Mouse (Mus musculus) heart, adult 8-10 months (tissue): ENCODE results near the gene Mllt1. TPM values are rescaled to one million over a fixed set of nuclear protein-coding genes. Genes with fewer than 3 reads are reported as not detected.
"Not testable (repeated sequence)": the region's sequence is repeated elsewhere in the genome, so short reads cannot be mapped to it uniquely, and the experiment has no call there.

ENCODE experiments used
- DNase-seq: peaks from one replicate; pipeline ENCODE4 v3.0.0; 2022; ENCODE audit warnings: low spot score
- total RNA-seq, 4 experiments: library from RNA; stranded (reverse); gene quantifications; 2 replicates each; pipeline ENCODE4 v1.2.4; 2022

Mllt1 gene
- total RNA-seq, 4 experiments from 2014 or later, result 23.3 to 26.9 (median 26.4) TPM

GRCm38 (mm10) chr17:56934545-56935330, 477 bp downstream of the Mllt1 start:
- DNase-seq, result peak; percentile 19

GRCm38 (mm10) chr17:56933395-56933794, 1.8 kb downstream of the Mllt1 start:
- DNase-seq, result no peak

- no peak for DNase-seq
These were observed 5.2 kb downstream of the Mllt1 start for GRCm38 (mm10) chr17:56930026-56930425.

- DNase-seq, result no peak
These were observed 5.7 kb downstream of the Mllt1 start for GRCm38 (mm10) chr17:56929530-56929929.

GRCm38 (mm10) chr17:56929101-56929500, 6.1 kb downstream of the Mllt1 start:
- no peak for DNase-seq

- no peak for DNase-seq
These were observed 9.2 kb downstream of the Mllt1 start for GRCm38 (mm10) chr17:56925998-56926397.

- DNase-seq, result no peak
These were observed 15.5 kb downstream of the Mllt1 start for GRCm38 (mm10) chr17:56919725-56920124.

- DNase-seq, result no peak
These were observed 18.0 kb downstream of the Mllt1 start for GRCm38 (mm10) chr17:56917166-56917565.

- no peak for DNase-seq
These were observed 21.8 kb downstream of the Mllt1 start for GRCm38 (mm10) chr17:56913444-56913843.

GRCm38 (mm10) chr17:56913023-56913422, 22.2 kb downstream of the Mllt1 start:
- no peak for DNase-seq

GRCm38 (mm10) chr17:56909764-56910163, 25.5 kb downstream of the Mllt1 start:
- not testable (repeated sequence) for DNase-seq

- DNase-seq, result peak; percentile 19
These were observed 27.3 kb downstream of the Mllt1 start for GRCm38 (mm10) chr17:56907887-56908286.

- DNase-seq, result no peak
These were observed 28.1 kb downstream of the Mllt1 start for GRCm38 (mm10) chr17:56907096-56907495.

- DNase-seq, result no peak
These were observed 29.0 kb downstream of the Mllt1 start for GRCm38 (mm10) chr17:56906166-56906565.

GRCm38 (mm10) chr17:56902698-56903097, 32.5 kb downstream of the Mllt1 start:
- DNase-seq, result no peak

GRCm38 (mm10) chr17:56897630-56898195, 37.5 kb downstream of the Mllt1 start:
- peak; percentile 71 for DNase-seq

- DNase-seq, result no peak
These were observed 38.6 kb downstream of the Mllt1 start for GRCm38 (mm10) chr17:56896513-56897129.

- DNase-seq, result no peak
These were observed 39.8 kb downstream of the Mllt1 start for GRCm38 (mm10) chr17:56895368-56895918.

GRCm38 (mm10) chr17:56890018-56890417, 45.2 kb downstream of the Mllt1 start:
- no peak for DNase-seq

GRCm38 (mm10) chr17:56888050-56888449, 47.2 kb downstream of the Mllt1 start:
- DNase-seq, result no peak

GRCm38 (mm10) chr17:56884809-56885208, 50.4 kb downstream of the Mllt1 start:
- no peak for DNase-seq

GRCm38 (mm10) chr17:56884331-56884730, 50.9 kb downstream of the Mllt1 start:
- no peak for DNase-seq
